Mouse (Mus musculus) left cerebral cortex, postnatal 10 days (tissue): ENCODE data around the gene Mex3a. TPM values are rescaled to one million over a fixed set of nuclear protein-coding genes. Genes with fewer than 3 reads are reported as not detected.

Experiments used
- DNase-seq, 2 experiments: peaks; one replicate each; pipeline ENCODE4 v3.0.0; 2021 to 2022; ENCODE audit warnings: low spot score in 2 of 2, mixed read lengths in 1 of 2; ENCODE audit errors: extremely low spot score in 1 of 2
- intact Hi-C: fragments of 180-260 bp; cut with DNase I; formaldehyde crosslinking; loops from one replicate; pipeline ENCODE4 v1.15.1; 2025
- total RNA-seq, 2 experiments: library from RNA; stranded (reverse); gene quantifications; 2 replicates each; pipeline ENCODE4 v1.2.3; 2021

The Mex3a gene
- total RNA-seq, 2 experiments from 2014 or later = 6.9 to 10.7 TPM

DNA sequence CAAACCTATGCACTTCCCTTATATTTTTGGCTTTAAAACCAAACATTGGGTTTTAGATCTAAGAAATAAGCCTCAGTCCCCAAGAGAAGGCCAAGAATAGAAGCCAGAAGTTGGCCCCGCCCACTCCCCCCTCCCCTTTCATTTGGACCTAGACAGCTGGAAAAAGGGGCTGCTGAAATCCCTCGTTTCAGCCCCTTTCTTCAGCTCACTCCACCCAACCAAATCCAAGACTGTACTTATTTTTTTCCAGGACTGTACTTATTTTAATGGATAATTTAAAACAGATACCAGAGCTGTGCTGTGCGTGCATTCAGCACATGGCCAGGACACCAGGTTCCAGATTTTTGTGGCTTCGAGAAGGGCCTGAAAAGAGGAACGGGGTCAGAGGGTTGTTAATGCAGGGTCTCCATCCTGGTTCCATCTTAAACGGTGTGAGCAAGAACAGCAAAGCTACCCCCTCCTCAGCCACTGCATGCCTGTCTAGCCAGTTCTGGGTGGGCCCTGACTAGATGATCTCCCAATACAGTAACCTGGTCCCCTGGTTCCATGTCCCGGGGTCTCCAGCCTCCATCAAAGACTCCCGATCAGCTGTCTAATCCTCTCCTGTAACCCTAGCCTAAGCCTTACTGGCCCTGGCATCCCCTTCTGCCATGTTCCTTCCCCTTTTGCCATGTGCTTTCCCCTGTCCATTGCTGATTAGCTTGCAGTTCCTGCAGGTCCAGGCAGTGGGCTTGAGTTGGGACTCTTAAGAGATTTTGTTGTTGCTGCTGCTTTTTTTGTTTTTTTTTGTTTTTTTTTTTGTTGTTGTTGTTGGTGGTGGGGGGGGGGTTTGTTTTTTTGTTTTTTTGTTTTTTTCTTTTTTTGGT is 28.1 kb upstream of the Mex3a start:
- no peak for DNase-seq
- intact Hi-C loops = no loop called here

GRCm38 (mm10) chr3:88505081-88505480 is 27.1 kb upstream of the Mex3a start:
- intact Hi-C loops = no loop called here

GRCm38 (mm10) chr3:88505765-88506164 is 26.4 kb upstream of the Mex3a start:
- intact Hi-C loops = no loop called here
- no peak for DNase-seq

More at GRCm38 (mm10) chr3:88505081-88505480, 27.1 kb upstream of the Mex3a start:
- DNase-seq = no peak

DNA sequence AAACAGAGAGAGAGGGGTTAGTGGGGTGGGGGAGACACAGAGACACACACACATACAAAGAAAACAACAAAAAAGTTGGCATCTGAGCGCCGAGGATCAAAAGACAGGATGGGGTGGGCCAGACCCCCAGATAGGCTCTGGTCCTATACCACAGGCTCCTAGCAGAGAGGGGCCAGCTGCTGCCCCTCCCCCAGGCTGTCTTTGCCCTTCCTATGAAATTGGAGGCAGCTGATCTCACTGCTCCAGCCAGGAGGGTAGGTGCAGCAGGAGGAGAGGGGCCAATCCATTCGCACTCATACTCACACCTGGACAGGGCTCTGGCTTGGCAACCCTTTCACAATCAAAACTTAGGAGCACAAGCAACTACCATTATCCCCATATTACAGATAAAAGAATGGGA is 22.9 kb upstream of the Mex3a start:
- intact Hi-C loops = no loop called here
- DNase-seq = no peak

- peak; percentile 90 to 98 for DNase-seq
- intact Hi-C loops = no loop called here
Measured at GRCm38 (mm10) chr3:88509692-88510420, 22.3 kb upstream of the Mex3a start, which contains the start of gene Lmna. Gene Lmna, minus strand, starts transcription at chr3:88509956.

- intact Hi-C loops = no loop called here
- DNase-seq = no peak
Measured at GRCm38 (mm10) chr3:88510421-88511289, 21.5 kb upstream of the Mex3a start.

GRCm38 (mm10) chr3:88511559-88511958 is 20.6 kb upstream of the Mex3a start:
- intact Hi-C loops = no loop called here
- no peak for DNase-seq

GRCm38 (mm10) chr3:88512141-88512895 is 19.9 kb upstream of the Mex3a start:
- DNase-seq = no peak
- intact Hi-C loops = no loop called here

GRCm38 (mm10) chr3:88512896-88513545 is 19.2 kb upstream of the Mex3a start:
- intact Hi-C loops = no loop called here
- no peak for DNase-seq

DNA sequence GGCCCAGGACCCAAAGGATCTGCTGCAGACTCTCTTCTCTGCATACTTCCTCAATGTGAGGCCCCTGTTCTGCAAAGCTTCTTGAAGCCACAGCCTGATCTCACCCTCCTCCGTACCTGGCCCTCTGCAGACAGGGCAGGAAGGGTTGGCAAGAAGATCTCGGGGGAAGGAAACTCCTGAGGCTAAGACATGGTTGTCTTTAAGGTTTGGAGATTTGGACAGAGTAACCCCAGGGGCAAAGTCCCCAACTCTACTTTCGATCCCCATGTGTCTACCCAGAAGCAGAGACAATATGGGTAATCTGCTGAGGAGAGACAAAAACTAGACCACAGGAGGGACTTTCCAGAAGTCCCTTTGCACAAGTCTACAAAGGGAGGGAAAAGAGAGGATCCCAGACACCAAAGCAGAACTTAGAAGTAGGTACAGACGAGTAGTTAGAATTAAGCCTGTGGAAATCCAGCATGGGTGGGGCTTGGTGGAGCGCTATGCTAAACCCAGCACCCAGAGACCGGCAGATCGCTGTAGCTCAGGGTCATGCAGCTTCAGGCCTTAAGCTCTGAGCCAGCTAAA is 18.6 kb upstream of the Mex3a start:
- no peak for DNase-seq
- intact Hi-C loops = no loop called here

DNA sequence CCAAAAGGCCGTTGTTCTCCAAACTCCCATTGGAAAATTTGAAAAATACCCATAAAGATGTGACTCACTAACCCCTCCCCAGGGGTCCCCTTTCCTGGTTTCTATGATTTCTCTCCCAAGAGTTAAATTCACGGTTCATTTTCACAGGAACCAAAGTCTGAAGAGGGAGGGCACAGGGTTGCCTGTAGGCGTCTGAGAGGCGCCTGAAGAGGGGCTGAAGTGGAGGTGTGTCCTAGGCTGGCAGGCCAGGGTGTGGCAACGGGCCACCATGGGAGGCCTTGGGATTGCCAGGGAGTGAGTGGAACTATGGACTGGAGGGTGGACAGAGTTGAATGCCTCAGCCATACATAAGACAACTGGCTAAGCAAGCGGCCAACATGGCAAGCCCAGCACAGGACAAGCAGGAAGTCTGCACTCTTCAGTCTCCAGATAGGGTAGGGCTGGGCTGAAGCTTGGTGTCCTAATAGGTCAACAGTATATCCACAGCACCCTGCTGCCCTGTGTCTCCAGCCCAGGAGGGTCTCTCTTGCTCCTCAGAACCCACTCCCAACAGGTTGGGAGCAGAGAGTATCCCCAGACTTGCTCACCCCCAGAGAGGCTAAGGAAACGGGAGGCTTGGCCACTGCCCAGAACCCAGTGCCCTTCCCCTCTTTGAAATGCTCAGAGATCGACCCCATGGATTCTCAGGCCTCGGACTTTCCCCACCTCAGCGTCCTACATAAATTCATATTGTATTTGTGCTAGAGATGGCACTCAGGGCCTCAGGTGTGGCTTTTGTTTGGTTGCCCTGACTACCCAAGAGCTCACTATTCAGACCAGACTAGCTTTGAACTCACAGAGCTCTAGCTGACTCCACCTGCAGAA is 17.7 kb upstream of the Mex3a start:
- intact Hi-C loops = no loop called here
- DNase-seq = no peak

DNA sequence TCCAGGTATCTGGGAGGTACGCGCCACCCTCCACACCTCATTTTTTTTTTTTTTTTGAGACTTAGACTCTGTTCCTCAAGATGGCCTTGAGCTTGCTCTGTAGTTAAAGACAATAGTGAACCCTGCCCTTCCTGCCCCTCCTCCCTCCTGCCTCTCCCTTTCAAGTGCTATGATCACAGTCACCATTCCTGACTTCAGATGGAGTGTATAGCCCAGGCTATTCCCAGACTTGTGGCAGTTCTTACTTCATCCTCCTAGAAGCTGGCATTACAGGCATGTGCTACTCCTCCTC is 17.2 kb upstream of the Mex3a start:
- no peak for DNase-seq
- intact Hi-C loops = no loop called here

DNA sequence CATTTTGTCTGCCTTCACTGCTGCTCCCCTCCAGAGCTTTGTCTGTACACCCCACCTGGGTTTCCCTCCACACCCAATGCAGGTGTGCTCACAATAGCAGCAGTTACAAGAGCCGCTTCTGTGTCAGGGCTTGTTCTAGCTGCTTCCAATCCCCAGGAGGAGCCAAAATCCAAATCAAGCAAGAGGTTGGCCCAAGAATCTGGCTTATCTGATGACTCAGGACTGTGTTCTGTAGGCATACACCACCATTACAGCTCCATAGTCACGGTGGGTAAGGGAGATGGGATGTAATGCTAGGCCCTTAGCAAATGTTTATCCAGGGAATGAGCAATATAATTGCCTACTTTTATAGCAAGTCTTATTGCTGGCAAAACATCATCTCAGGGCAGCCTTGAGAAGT is 15.8 kb upstream of the Mex3a start:
- intact Hi-C loops = no loop called here
- DNase-seq = no peak

DNA sequence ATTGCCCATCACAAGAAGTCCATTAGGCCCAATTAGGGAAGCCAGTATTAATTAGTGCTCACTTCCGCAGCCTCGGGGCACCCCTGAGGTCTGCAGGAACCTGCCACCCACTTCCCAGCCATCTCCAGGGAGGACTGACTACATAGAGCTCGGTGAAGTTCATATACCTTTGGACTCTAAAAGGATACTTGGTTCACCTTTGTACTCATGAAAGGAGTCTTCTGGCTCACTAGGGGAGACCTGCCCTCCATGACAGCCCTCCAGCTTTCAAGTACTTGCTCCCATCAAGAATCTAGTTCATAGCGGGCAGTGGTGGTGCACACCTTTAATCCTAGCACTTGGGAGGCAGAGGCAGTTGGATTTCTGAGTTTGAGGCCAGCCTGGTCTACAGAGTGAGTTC is 13.8 kb upstream of the Mex3a start:
- intact Hi-C loops = no loop called here
- no peak for DNase-seq

DNA sequence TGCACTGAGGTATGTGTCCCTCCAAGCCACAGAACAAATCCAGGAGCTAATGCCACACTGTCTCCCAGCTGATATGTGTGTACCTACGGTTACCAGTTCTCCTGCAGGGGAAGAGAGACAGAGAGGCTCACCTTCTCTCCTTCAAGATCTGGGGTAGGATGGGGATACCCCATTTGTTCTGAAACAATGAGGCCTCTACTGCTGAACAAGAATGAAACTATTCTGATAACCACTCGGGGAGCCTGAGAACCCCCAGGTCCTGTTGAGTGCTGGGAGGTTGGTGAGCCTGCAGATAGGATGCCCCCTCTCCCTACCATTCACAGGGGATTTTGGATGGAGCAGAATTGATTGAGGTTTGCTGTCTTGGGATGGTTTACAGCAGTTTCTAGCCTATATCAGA is 12.1 kb upstream of the Mex3a start:
- intact Hi-C loops = no loop called here
- no peak for DNase-seq

DNA sequence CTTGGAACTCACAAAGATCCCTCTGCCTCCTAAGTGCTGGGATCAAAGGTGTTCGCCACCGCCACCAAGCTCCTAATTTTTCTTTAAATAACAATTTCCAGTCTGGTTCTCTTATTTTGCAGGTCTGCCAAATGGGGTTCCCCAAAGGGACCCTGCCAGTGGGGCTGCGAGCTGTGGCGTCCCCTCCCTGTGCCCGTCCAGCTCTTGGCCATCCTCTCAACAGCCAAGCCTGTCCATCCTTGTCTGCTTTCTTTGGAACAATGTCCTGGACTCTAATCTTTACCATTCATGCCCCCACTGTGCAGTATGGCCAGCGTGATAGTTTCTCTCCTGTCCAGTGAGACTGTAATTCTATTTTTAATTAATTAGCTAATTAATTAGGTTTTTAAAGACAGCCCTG is 11.0 kb upstream of the Mex3a start:
- intact Hi-C loops = no loop called here
- no peak for DNase-seq

DNA sequence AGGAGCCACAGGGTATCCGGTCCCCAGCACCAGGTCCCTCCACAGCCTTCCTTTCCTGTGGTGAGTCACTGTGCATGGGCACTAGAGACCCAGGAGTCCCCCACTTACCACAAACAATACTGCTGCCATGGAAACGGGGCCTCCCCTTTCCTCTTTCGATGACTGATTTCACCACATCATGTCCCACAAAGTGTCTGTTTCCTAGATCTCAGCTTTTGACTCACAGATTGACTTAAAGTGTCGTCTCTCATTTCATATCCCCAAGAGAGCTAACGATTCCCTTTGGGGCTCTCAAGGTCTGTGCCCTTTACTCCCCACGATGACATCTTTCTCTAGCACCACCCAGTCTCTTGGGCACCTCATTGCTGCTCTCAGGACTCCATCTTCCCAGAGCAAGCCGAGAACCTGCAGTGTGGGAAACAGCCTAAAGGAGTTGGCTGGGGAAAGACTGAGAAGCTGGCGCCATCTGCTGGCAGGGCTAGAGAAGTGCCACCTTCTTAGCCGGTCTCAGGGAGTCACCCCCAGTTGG is 10.3 kb upstream of the Mex3a start:
- intact Hi-C loops = loop anchor here (1.0 to 2.0 kb wide), 2 partner anchors 33 to 39 kb away; no protein-coding TSS in a partner anchor
- peak in 1 of 2 experiments; percentile 73 for DNase-seq
